Mouse (Mus musculus): ENCODE measurements around the gene Olfr513.

Gene Olfr513

DNA sequence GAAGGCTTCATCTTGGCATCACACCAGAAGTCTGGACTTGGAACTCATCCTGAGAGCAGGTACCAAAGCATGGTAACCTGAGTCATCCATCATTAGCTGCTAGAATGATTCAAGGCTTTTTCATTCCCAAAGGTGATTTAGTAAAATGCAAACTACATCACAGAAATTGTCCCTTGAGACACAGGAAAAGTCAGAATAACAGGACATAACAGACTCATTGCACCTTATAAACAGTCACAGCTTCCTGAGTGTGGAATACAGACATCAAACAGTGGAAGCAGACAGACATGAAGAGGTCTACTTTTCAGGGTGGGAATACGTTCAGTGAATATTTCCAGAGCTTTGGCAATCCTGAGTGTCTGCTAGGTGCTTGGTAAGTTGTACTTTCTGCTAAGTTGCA lies at the start of gene Olfr513:
Gene Olfr513 (plus strand): TSS at position 301 of the 400 bp plus-strand sequence.
- 70% methylated on average over 1 of the region's 1 CpGs for WGBS

DNA sequence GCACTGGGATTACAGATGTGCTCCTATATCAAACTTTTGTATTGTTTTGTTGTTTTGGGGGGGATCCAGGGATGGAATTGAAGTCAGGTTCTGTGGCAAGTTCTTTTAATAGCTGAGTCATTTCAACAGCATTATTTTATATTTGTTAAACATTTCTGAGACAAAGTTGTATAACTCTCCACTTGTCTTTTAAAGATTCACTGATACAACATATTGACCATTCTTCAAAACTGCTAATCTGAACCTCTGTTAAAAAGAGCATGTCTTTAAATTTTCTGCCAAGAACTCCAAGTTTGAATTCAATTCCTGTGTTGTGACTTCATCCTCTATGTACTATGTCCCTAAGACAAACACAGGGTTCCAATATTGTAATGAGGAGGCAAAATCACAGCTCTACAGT lies 37.8 kb upstream of the Olfr513 start, which contains the start of gene Olfr512:
Gene Olfr512 (plus strand): TSS at position 301 of the 400 bp plus-strand sequence.

DNA sequence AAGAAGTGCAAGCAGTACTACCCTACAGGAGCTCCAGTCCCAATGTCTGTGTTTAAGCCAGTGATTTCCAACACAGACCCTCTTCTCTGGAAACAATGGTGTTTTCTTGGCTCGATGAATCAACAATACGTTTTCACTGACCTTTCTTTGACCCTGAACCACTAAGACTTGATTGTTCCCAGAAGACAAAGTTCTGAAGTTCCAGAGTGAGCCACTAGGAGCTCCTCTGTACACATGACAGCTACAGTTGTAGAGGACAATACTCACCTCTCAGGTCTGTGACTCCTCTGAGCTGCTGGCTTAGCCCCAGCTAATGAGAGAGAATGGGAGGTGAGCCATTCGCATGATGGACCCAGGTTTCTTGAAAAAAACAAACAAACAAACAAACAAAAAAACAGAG lies 9.6 kb downstream of the Olfr513 start:
- 31% methylated on average over 3 of the region's 3 CpGs for WGBS

DNA sequence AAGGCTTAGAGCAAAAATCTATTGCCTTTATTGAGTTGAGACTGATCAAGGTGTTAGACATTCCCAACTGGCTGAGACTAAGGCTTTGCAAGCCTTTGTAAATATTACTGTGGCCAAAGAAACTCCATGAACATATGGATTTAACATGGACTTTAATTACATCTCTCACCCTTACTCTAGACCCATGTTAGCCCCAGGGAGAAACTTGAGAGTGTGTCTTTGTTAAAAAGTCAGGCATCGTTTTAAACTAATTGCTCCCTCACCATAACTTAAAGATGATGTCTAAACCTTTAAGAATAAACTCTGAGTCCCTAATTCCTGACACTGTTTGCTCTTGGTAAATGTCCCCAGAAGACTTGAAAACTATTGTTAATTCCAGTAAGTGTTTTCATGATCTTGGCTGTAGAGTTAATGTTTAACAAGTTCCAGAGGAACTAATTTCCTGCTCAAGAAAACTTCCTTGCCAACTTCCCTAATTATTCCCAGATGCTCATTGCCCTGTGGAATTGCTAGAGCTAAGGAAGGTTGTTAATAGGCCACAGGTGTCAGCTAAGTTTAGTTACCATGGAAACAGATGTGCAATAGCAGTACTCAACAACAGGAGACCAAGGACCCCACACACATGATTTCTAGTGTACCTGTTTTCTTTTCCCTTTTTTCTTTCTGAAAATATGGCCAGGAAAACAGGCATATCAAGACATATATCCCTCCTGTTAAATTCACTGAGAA lies 46.6 kb downstream of the Olfr513 start:
- WGBS: 22% methylated on average over 1 of the region's 1 CpGs
